Mouse (Mus musculus): Measurements from ENCODE around the gene Scgb1b24. TPM values are rescaled to one million over a fixed set of nuclear protein-coding genes. Genes with fewer than 3 reads are reported as not detected.

Gene Scgb1b24
- not detected in 2 replicates for polyA plus RNA-seq (2014; fragmentation: Nextera tagmentation; extraction: Ambion mirVana)

DNA sequence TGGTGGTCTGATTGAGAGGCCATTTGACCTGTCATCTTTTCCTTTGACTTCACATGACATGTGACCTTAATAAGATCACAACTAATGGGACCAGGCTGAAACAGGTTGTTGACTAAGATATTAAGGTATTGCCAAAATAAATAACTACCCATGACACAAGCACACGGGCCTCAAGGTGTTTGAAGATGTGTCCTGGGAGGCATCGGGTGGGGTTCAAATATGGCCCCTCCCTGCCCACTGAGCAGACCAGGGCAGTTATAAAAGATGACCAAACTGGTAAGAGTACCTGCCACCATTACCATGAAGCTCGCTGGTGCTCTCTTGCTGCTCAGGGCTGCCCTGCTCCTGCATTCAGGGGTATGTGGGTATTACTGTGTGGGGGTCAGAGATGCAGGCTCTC, at the start of gene Scgb1b24:
Gene Scgb1b24, plus strand, starts transcription at position 301 of the 400 bp plus-strand sequence.
- Histone ChIP-seq H3K4me1 (ENCODE audit: control insufficient read depth, insufficient read depth, low read length) (no peaks in the 10 kb centered on the region), H3K9ac (ENCODE audit: low read depth, low read length) (no peak within 1 kb of the TSS), H3K4me2 (no peak within 1 kb of the TSS), H3K27me3 (ENCODE audit: control insufficient read depth, insufficient read depth, low read length) (no peaks in the 10 kb centered on the region), H3K27ac (ENCODE audit: low read depth, low read length) (no peak within 1 kb of the TSS), H3K4me3 (ENCODE audit: low read depth, low read length) (no peak within 1 kb of the TSS), H3K36me3 (ENCODE audit: control insufficient read depth, insufficient read depth, low read length) (no peaks in the 10 kb centered on the region), H3K9me3 (replicated peaks; ENCODE audit: control insufficient read depth, low read length) (peaks cover 46% of the 10 kb centered on the region)
- ATAC-seq (replicated peaks; ENCODE audit: insufficient number of reproducible peaks, low FRiP score, low TSS enrichment): no peak
- 69% methylated on average over 3 of the region's 3 CpGs for WGBS (ENCODE audit: insufficient replicate concordance)

DNA sequence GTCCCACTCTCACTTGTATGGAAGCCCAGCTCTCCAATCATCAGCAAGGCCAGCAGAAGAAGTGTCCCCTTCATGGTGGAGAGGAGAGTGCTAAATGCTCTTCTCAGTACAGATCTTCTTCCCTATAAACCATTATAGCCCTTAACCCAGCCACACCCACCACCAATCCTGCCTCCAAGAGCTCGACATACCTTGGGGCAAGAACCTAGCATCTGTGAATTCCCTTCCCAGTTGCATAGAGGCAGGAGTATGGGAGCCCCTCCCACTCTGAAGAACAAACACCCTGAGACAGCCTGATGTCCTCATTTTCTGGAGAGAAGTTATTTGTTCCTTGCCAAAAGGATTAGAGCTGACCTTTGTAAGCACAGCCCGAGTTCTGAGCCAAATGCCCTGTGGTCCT, 4.4 kb upstream of the Scgb1b24 start, which contains the start of gene Scgb2b24:
Gene Scgb2b24, minus strand, starts transcription at position 101 of the 400 bp plus-strand sequence.
- Histone ChIP-seq H3K4me3 (ENCODE audit: low read depth, low read length) (no peak within 1 kb of the TSS), H3K9me3 (replicated peaks; ENCODE audit: control insufficient read depth, low read length) (peaks cover 50% of the 10 kb centered on the region)

More for the DNA sequence above, 4.4 kb upstream of the Scgb1b24 start, which contains the start of gene Scgb2b24:
- Histone ChIP-seq H3K27me3 (ENCODE audit: control insufficient read depth, insufficient read depth, low read length) (no peaks in the 10 kb centered on the region), H3K36me3 (ENCODE audit: control insufficient read depth, insufficient read depth, low read length) (no peaks in the 10 kb centered on the region), H3K9ac (ENCODE audit: low read depth, low read length) (no peak within 1 kb of the TSS), H3K4me2 (no peak within 1 kb of the TSS), H3K4me1 (ENCODE audit: control insufficient read depth, insufficient read depth, low read length) (no peaks in the 10 kb centered on the region), H3K27ac (ENCODE audit: low read depth, low read length) (no peak within 1 kb of the TSS)
- WGBS (ENCODE audit: insufficient replicate concordance): 74% methylated on average over 2 of the region's 2 CpGs
- ATAC-seq (replicated peaks; ENCODE audit: insufficient number of reproducible peaks, low FRiP score, low TSS enrichment): no peak

Other genes with a start within 250 kb of the Scgb1b24 start
- gene Scgb2b21, start 223.3 kb upstream of the Scgb1b24 start, polyA plus RNA-seq (2014; fragmentation: Nextera tagmentation; extraction: Ambion mirVana): not detected in 2 replicates
- gene Scgb2b24, start 4.5 kb upstream of the Scgb1b24 start, polyA plus RNA-seq (2014; fragmentation: Nextera tagmentation; extraction: Ambion mirVana): not detected in 2 replicates
- not detected in 2 replicates for gene Scgb2b26, start 201.2 kb downstream of the Scgb1b24 start, polyA plus RNA-seq (2014; fragmentation: Nextera tagmentation; extraction: Ambion mirVana)